In the genomic region with DNA sequence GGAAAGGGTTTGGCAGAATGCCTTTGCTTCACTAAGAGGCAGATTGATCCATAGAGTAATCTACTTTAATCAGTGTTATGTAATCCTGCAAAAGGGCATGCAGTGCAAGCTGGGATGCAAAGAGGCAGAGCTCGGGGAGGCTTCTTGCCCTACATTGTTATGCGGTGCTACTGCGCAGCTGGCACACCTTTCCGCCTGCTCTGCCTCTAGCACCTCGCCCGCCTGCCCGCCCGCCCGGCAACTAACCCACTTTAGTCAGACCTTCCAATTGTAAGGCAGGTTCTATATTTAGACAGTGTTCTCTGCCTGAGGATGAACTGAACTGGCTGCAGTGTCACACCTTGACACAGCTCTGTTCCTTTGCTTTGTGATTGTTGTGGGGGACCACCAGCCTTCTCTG, we compare ENCODE assay signal across 7 mouse cellular contexts.
DNase-seq lines count a peak whose midpoint lies in the region.

No protein-coding gene starts in this region.

- intact Hi-C loops in heart, postnatal 14 days (cut with DNase I): no loop called here

- peak; percentile 19 for DNase-seq in kidney, postnatal 10 days
- no peak for DNase-seq in kidney, postnatal 14 days
- peak; percentile 32 for DNase-seq in cerebellum, adult 11-12 months
- peak; percentile 40 to 48 for DNase-seq in cerebellum, postnatal 10 days
- DNase-seq in heart, postnatal 14 days: peak; percentile 16 to 26
- DNase-seq in spleen, postnatal 36 days (ENCODE audit: low spot score in 2 of 2): no peak
- no peak for DNase-seq in layer of hippocampus, postnatal 36 days

Comparison
In these comparisons a context has a peak if more than half of its experiments do, and no peak if none do; other contexts are left out.
1. DNase-seq: peak in kidney, postnatal 10 days (single experiment), cerebellum, adult 11-12 months (single experiment), cerebellum, postnatal 10 days (2 of 2) and heart, postnatal 14 days (2 of 2); none in kidney, postnatal 14 days (single experiment), spleen, postnatal 36 days (0 of 2) and layer of hippocampus, postnatal 36 days (0 of 2).